Mouse (Mus musculus) MEL (cell line): Measurements from ENCODE around the gene Gmds.

Experiments
- CTCF ChIP-seq, 3 experiments: IDR thresholded peaks in 2 of 3; conservative IDR thresholded peaks in 1 of 3; 2 replicates each; pipeline ENCODE4 v1.5.1; 2011 to 2012; ENCODE audit warnings: low read length in 3 of 3, low read depth in 2 of 3, mild to moderate bottlenecking in 2 of 3, improper control_type of control experiment in 1 of 3, inconsistent platforms in 1 of 3, mixed read lengths in 1 of 3, moderate library complexity in 1 of 3; ENCODE audit not compliant: control insufficient read depth in 1 of 3, insufficient read depth in 1 of 3, poor library complexity in 1 of 3, severe bottlenecking in 1 of 3
- GATA1 ChIP-seq: IDR thresholded peaks from 2 replicates; pipeline ENCODE4 v1.6.1; 2011; ENCODE audit warnings: low read depth, low read length, improper control_type of control experiment
- MAZ ChIP-seq: IDR thresholded peaks from 2 replicates; pipeline ENCODE4 v1.6.1; 2012; ENCODE audit warnings: low read depth, mild to moderate bottlenecking, inconsistent platforms, low read length, improper control_type of control experiment

DNA sequence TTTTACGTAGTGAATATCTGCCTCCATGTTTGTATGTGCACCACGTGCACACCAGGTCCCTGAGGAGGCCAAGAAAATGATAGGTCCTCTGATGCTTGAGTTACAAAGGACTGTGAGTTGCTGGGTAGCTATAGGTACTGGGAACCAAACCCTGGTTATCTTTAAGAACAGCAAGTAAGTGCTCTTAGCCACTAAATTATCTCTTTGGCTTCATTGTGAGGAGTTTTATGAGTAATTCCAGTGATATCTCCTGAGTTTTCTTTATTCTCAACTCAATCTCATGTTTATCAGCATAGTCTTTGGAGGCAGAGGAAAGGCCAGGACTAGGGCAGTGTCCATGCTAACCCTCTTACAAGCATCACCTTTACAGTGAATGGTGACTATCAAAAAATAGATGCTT is 370.3 kb downstream of the Gmds start:
- TF ChIP-seq CTCF (IDR thresholded peaks at IDR 0.05 in 2 of 3, conservative IDR thresholded peaks at IDR 0.05 in 1 of 3; ENCODE audit: control insufficient read depth in 1 of 3, insufficient read depth in 1 of 3, low read depth in 2 of 3, low read length in 3 of 3, poor library complexity in 1 of 3, severe bottlenecking in 1 of 3) (no peak), GATA1 (no peak; the same call in 1 of the 2 replicates), MAZ (no peak)
